Mouse (Mus musculus): ENCODE results near the gene Smarcb1.

- TF ChIP-seq POLR2A (IDR thresholded peaks at IDR 0.05; ENCODE audit: borderline replicate concordance, extremely low read depth, low read depth, low read length) = no peak
- TF ChIP-seq CTCF (IDR thresholded peaks at IDR 0.05; ENCODE audit: insufficient read depth, low read length) = no peak
Observed at GRCm38 (mm10) chr10:75939481-75940234, 18.2 kb upstream of the Smarcb1 start.

Measured in lung, adult 2 months (tissue).